Mouse (Mus musculus) midbrain, embryonic 10.5 days (tissue): ENCODE data around the gene Ptpn1. TPM values are rescaled to one million over a fixed set of nuclear protein-coding genes. Genes with fewer than 3 reads are reported as not detected.

Experiments
- DNase-seq: peaks from one replicate; pipeline ENCODE4 v3.0.0-alpha.2; 2017; ENCODE audit warnings: low spot score
- H3K27ac ChIP-seq: fragments of 300-500 bp; sonication (generic); replicated peaks from 2 replicates; pipeline ENCODE4 v1.5.1; 2016; ENCODE audit warnings: mild to moderate bottlenecking
- H3K27me3 ChIP-seq: fragments of 300-500 bp; sonication (generic); 2 replicates; pipeline ENCODE4 v1.6.1; 2016; ENCODE audit warnings: low read depth, mild to moderate bottlenecking; ENCODE audit not compliant: poor library complexity, severe bottlenecking
- H3K36me3 ChIP-seq: fragments of 300-500 bp; sonication (generic); 2 replicates; pipeline ENCODE4 v1.6.1; 2016; ENCODE audit warnings: mild to moderate bottlenecking, moderate library complexity
- H3K4me1 ChIP-seq: fragments of 300-500 bp; sonication (generic); 2 replicates; pipeline ENCODE4 v1.6.1; 2016
- H3K4me3 ChIP-seq: fragments of 300-500 bp; sonication (generic); 2 replicates; pipeline ENCODE4 v1.5.1; 2016; ENCODE audit warnings: mild to moderate bottlenecking, moderate library complexity
- H3K9me3 ChIP-seq: fragments of 300-500 bp; sonication (generic); replicated peaks from 2 replicates; pipeline ENCODE4 v1.6.1; 2016; ENCODE audit warnings: mild to moderate bottlenecking
- WGBS: fragments of 180-500 bp; shearing (Covaris S2); methylation state at CpG from one replicate; pipeline ENCODE4 v1.1.7; 2016; 5-methylcytosine and 5-hydroxymethylcytosine counted together
- polyA plus RNA-seq: library from polyadenylated mRNA; unstranded; fragments of >200 nt; fragmentation: Nextera tagmentation; extraction: Ambion mirVana; gene quantifications from 2 replicates; pipeline ENCODE4 v1.2.1, GENCODE M21; 2016

Ptpn1 gene
- polyA plus RNA-seq, 1 experiment from 2014 or later = 79.2 TPM

- DNase-seq = no peak
- Histone ChIP-seq H3K4me1 (no peaks in the 10 kb centered on the region), H3K9me3 (no peaks in the 10 kb centered on the region), H3K27me3 (no peaks in the 10 kb centered on the region), H3K4me3 (no peak overlapping the region), H3K27ac (no peak overlapping the region), H3K36me3 (no peaks in the 10 kb centered on the region)
- 67% methylated on average over 13 of the region's 13 CpGs for WGBS
Observed at GRCm38 (mm10) chr2:167993260-167993659, 61.4 kb downstream of the Ptpn1 start.

GRCm38 (mm10) chr2:167995870-167996635, 64.2 kb downstream of the Ptpn1 start:
- WGBS = 65% methylated on average over 19 of the region's 19 CpGs
- Histone ChIP-seq H3K27ac (no peak overlapping the region), H3K9me3 (no peaks in the 10 kb centered on the region; the same call in 1 of the 2 replicates), H3K4me3 (no peak overlapping the region), H3K27me3 (no peaks in the 10 kb centered on the region), H3K4me1 (no peaks in the 10 kb centered on the region), H3K36me3 (no peaks in the 10 kb centered on the region)
- DNase-seq = no peak

- no peak overlapping the region for H3K4me3 ChIP-seq
- H3K27ac ChIP-seq = no peak overlapping the region
- no peaks in the 10 kb centered on the region for H3K4me1 ChIP-seq
- no peaks in the 10 kb centered on the region for H3K27me3 ChIP-seq
- no peaks in the 10 kb centered on the region; the same call in 1 of the 2 replicates for H3K9me3 ChIP-seq
- 62% methylated on average over 8 of the region's 8 CpGs for WGBS
- no peaks in the 10 kb centered on the region for H3K36me3 ChIP-seq
- DNase-seq = no peak
Observed at GRCm38 (mm10) chr2:167996672-167997215, 64.9 kb downstream of the Ptpn1 start.

- Histone ChIP-seq H3K36me3 (no peaks in the 10 kb centered on the region), H3K27ac (no peak overlapping the region), H3K4me3 (no peak overlapping the region), H3K9me3 (no peaks in the 10 kb centered on the region; the same call in 1 of the 2 replicates), H3K4me1 (peaks cover 2% of the 10 kb centered on the region; the same call in 1 of the 2 replicates), H3K27me3 (no peaks in the 10 kb centered on the region)
- WGBS = 80% methylated on average over 3 of the region's 3 CpGs
- DNase-seq = no peak
Observed at GRCm38 (mm10) chr2:167997562-167997961, 65.7 kb downstream of the Ptpn1 start.

- H3K4me1 ChIP-seq = peaks cover 4% of the 10 kb centered on the region; the same call in 1 of the 2 replicates
- WGBS = 63% methylated on average over 3 of the region's 3 CpGs
- no peaks in the 10 kb centered on the region; the same call in 1 of the 2 replicates for H3K9me3 ChIP-seq
- no peaks in the 10 kb centered on the region for H3K27me3 ChIP-seq
- no peak overlapping the region for H3K27ac ChIP-seq
- H3K36me3 ChIP-seq = no peaks in the 10 kb centered on the region
- H3K4me3 ChIP-seq = no peak overlapping the region
- no peak for DNase-seq
Observed at GRCm38 (mm10) chr2:167999145-167999743, 67.4 kb downstream of the Ptpn1 start.

- Histone ChIP-seq H3K4me1 (peaks cover 4% of the 10 kb centered on the region; the same call in 1 of the 2 replicates), H3K9me3 (no peaks in the 10 kb centered on the region; the same call in 1 of the 2 replicates), H3K4me3 (no peak overlapping the region), H3K27me3 (no peaks in the 10 kb centered on the region), H3K36me3 (no peaks in the 10 kb centered on the region), H3K27ac (no peak overlapping the region)
- no peak for DNase-seq
- 51% methylated on average over 4 of the region's 4 CpGs for WGBS
Observed at GRCm38 (mm10) chr2:168002188-168002587, 70.3 kb downstream of the Ptpn1 start.

- H3K4me1 ChIP-seq = peaks cover 8% of the 10 kb centered on the region
- no peaks in the 10 kb centered on the region; the same call in 1 of the 2 replicates for H3K9me3 ChIP-seq
- 81% methylated on average over 2 of the region's 2 CpGs for WGBS
- no peak for DNase-seq
- H3K4me3 ChIP-seq = no peak overlapping the region
- no peaks in the 10 kb centered on the region for H3K36me3 ChIP-seq
- 0 out of 2 replicates have a peak overlapping the region, but pooled peaks have one; percentile 14 for H3K27ac ChIP-seq
- no peaks in the 10 kb centered on the region for H3K27me3 ChIP-seq
Observed at GRCm38 (mm10) chr2:168002884-168003283, 71.0 kb downstream of the Ptpn1 start.

- Histone ChIP-seq H3K36me3 (no peaks in the 10 kb centered on the region), H3K27me3 (no peaks in the 10 kb centered on the region), H3K4me1 (peaks cover 14% of the 10 kb centered on the region), H3K9me3 (no peaks in the 10 kb centered on the region; the same call in 1 of the 2 replicates), H3K4me3 (no peak overlapping the region), H3K27ac (0 out of 2 replicates have a peak overlapping the region, but pooled peaks have one; percentile 14)
- WGBS = 84% methylated on average over 12 of the region's 12 CpGs
- no peak for DNase-seq
Observed at GRCm38 (mm10) chr2:168003431-168003830, 71.6 kb downstream of the Ptpn1 start.

- 58% methylated on average over 2 of the region's 2 CpGs for WGBS
Observed at GRCm38 (mm10) chr2:168004369-168004768, 72.5 kb downstream of the Ptpn1 start.

GRCm38 (mm10) chr2:168005005-168005404, 73.1 kb downstream of the Ptpn1 start:
- no peak for DNase-seq
- H3K4me1 ChIP-seq = peaks cover 17% of the 10 kb centered on the region
- H3K36me3 ChIP-seq = no peaks in the 10 kb centered on the region
- no peak overlapping the region for H3K27ac ChIP-seq
- H3K27me3 ChIP-seq = no peaks in the 10 kb centered on the region
- 92% methylated on average over 3 of the region's 3 CpGs for WGBS
- H3K4me3 ChIP-seq = no peak overlapping the region
- H3K9me3 ChIP-seq = no peaks in the 10 kb centered on the region; the same call in 1 of the 2 replicates

More at GRCm38 (mm10) chr2:168004369-168004768, 72.5 kb downstream of the Ptpn1 start:
- Histone ChIP-seq H3K27me3 (no peaks in the 10 kb centered on the region), H3K27ac (no peak overlapping the region), H3K36me3 (no peaks in the 10 kb centered on the region), H3K4me3 (no peak overlapping the region), H3K9me3 (no peaks in the 10 kb centered on the region; the same call in 1 of the 2 replicates), H3K4me1 (peaks cover 14% of the 10 kb centered on the region)
- no peak for DNase-seq

- Histone ChIP-seq H3K4me3 (no peak overlapping the region), H3K4me1 (peaks cover 23% of the 10 kb centered on the region), H3K27me3 (no peaks in the 10 kb centered on the region), H3K36me3 (no peaks in the 10 kb centered on the region), H3K9me3 (no peaks in the 10 kb centered on the region; the same call in 1 of the 2 replicates), H3K27ac (no peak overlapping the region)
- DNase-seq = no peak
- 66% methylated on average over 3 of the region's 3 CpGs for WGBS
Observed at GRCm38 (mm10) chr2:168005616-168006015, 73.8 kb downstream of the Ptpn1 start.

- Histone ChIP-seq H3K27ac (no peak overlapping the region), H3K9me3 (no peaks in the 10 kb centered on the region), H3K4me1 (peaks cover 29% of the 10 kb centered on the region), H3K36me3 (no peaks in the 10 kb centered on the region), H3K4me3 (no peak overlapping the region), H3K27me3 (no peaks in the 10 kb centered on the region)
- DNase-seq = no peak
- whole genome bisulfite sequencing = 82% methylated on average over 6 of the region's 6 CpGs
Observed at GRCm38 (mm10) chr2:168006489-168006888, 74.6 kb downstream of the Ptpn1 start.
